Mouse (Mus musculus): ENCODE measurements around the gene Shank2. TPM values are rescaled to one million over a fixed set of nuclear protein-coding genes. Genes with fewer than 3 reads are reported as not detected.

Shank2 gene
- total RNA-seq, 1 experiment from 2014 or later: 11.8 TPM

- no peak for DNase-seq
These were observed 104.8 kb downstream of the Shank2 start for GRCm38 (mm10) chr7:144106352-144107011.

DNA sequence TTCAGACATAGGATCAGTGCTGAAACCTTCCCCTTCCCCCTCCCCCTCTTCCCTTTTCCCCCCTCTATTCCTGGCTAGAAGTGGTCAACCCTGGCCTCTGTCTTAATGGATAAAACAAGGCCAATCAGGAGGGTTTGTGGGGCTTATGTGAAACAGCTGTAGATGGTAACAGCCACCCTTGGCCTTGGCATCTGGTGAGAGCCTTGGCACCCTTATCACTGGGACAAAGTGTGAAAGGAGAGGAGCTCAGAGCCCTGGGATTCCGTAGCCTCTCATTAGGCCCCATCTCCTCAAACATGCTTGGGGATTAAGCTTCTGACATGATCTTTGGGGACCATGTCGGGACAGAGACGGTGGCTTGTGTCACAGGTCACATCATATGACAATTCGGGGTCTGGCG, 106.4 kb downstream of the Shank2 start:
- DNase-seq: no peak

DNA sequence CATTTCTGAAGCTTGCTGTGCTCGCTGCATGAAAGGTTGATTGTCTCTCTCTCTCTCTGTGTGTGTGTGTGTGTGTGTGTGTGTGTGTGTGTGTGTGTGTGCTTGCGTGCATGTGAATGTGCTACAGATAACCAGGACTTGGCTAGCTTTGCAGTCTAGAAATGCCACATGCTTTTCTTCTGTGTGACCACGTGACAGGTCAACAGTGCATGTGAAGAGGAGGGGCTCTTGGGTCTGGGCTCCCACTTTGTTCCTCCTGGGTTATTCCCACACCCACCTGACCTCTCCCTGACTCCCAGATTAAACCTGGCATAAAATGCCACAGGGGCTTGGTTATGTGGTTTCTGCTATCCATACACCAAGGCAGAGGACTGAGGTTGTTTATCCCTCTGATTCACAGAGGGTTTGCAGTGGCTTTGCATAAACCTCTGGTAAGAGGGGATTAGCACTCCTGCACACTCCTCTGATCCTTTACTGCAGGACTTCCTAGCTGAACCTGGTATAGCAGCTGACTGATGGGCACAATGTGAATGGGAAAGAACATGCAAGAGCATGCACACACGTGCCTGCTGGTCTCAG, 109.4 kb downstream of the Shank2 start:
- DNase-seq: no peak

GRCm38 (mm10) chr7:144111981-144112380, 110.3 kb downstream of the Shank2 start:
- DNase-seq: no peak

DNA sequence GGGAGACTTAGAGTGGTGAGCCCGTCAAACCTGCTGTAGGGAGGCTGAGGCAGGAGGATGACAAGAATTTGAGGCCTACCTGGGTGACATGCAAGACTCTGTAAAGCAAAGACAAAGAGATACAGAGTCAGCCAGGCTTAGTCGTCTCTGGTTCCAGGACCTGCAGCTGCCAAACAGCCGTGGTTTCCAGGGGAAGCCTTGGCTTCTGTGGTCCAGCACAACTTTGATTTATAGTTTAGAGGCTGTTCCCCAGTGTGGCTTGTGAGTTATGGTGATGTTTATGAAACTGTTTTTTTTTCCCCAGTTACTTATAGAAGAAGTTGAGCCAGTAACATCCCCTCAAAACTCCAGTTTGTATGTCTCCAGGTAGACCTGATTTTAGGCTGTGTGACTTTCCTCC, 112.5 kb downstream of the Shank2 start:
- no peak for DNase-seq

GRCm38 (mm10) chr7:144119562-144119961, 117.8 kb downstream of the Shank2 start:
- DNase-seq: no peak

- DNase-seq: no peak
These were observed 131.1 kb downstream of the Shank2 start for GRCm38 (mm10) chr7:144132699-144133387.

DNA sequence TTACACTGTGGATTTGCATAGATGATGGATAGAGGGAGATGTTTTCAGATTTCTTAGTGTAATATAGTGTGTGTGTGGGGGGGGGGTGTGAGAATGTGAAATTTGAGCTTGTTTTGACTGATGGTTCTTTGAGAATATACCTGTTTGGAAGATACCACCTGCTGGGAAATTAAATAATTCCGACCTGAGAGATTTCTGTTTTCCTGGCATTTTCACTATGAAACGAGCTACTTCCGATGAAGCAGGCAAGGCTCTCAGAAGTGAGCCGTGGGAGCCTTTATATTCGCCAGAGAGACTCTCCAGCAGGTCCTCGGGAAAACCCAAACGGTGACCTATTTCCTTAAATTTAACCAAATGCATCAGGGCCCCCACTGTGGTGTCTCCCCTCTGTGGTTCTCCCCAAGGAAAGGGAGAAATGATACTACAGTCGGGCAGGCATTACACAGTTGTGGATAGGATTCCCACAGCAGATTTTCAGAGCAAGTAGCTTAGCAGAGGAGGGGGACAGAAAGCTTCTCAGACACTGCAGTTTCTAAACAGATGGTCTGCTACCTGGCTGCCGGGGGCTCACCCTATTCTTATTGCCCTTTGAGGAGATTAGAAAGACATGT, 131.8 kb downstream of the Shank2 start:
- DNase-seq: no peak

DNA sequence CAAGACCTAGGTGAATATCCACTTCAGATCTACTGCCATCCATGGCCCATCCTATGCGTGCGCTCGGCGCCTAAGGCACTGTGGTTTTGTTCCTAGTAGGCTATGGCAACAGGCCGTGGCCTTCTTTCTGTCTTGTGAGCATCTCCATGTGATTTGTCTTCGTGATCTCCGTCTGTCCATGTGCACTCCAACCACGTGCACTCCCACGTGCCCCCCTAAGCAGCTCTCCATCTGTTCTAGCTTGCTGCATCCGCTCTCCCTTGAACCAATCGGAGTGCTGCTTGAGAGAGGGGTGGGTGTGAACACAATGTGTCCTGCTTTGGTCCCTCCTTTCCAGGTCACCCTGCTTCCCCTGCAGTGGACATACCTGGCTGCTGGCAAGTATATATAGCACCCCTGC, 133.0 kb downstream of the Shank2 start:
- DNase-seq: no peak

- DNase-seq: no peak
These were observed 136.1 kb downstream of the Shank2 start for GRCm38 (mm10) chr7:144137827-144138226.

GRCm38 (mm10) chr7:144138476-144138875, 136.7 kb downstream of the Shank2 start:
- no peak for DNase-seq

- peak; percentile 33 for DNase-seq
These were observed 138.0 kb downstream of the Shank2 start for GRCm38 (mm10) chr7:144139691-144140090.

DNA sequence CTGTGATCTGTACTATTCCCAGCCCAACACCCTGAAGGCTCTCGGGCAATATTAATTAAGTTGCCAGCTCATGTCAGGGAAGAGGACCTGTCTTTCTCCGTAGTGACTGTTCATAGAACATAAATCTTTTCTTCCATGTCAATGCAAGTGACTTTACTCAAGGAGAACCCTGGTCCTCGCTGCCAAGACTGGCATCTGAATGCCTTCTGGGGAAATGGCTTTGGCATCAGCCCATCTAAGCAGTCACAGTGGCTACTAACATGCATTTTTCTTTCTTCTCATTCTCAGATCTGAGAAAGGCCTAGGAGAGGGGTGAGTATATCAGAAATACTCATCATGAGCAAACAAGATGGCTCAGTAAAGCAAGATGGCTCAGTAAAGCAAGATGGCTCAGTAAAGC, 138.7 kb downstream of the Shank2 start:
- DNase-seq: peak; percentile 39

- no peak for DNase-seq
These were observed 140.3 kb downstream of the Shank2 start for GRCm38 (mm10) chr7:144142036-144142435.

- DNase-seq: no peak
These were observed 142.2 kb downstream of the Shank2 start for GRCm38 (mm10) chr7:144143941-144144340.

- no peak for DNase-seq
These were observed 146.4 kb downstream of the Shank2 start for GRCm38 (mm10) chr7:144148111-144148510.

GRCm38 (mm10) chr7:144153124-144153523, 151.4 kb downstream of the Shank2 start:
- no peak for DNase-seq

GRCm38 (mm10) chr7:144153682-144154081, 152.0 kb downstream of the Shank2 start:
- no peak for DNase-seq

- DNase-seq: no peak
These were observed 156.2 kb downstream of the Shank2 start for GRCm38 (mm10) chr7:144157936-144158335.

DNA sequence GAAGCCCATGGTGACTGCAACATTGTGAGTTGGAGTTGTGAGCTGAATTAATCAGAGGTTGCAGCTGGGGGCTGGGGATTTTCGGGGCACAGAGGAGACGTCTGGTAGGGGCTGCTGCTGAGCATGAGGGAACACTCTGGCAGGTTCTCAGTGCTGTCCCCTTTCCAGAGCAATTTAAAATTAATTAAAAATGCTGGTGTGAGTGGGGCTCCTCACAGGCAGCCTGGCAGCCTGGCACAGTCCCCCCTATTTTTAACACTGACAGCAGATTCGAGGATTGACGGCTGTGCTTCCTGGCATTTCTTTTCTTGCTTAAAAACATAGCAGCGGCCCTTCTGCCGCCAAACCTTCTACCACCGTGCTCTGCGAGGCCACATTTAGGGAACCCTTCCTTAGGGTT, 157.8 kb downstream of the Shank2 start:
- no peak for DNase-seq

- DNase-seq: no peak
These were observed 158.3 kb downstream of the Shank2 start for GRCm38 (mm10) chr7:144160066-144160465.

DNA sequence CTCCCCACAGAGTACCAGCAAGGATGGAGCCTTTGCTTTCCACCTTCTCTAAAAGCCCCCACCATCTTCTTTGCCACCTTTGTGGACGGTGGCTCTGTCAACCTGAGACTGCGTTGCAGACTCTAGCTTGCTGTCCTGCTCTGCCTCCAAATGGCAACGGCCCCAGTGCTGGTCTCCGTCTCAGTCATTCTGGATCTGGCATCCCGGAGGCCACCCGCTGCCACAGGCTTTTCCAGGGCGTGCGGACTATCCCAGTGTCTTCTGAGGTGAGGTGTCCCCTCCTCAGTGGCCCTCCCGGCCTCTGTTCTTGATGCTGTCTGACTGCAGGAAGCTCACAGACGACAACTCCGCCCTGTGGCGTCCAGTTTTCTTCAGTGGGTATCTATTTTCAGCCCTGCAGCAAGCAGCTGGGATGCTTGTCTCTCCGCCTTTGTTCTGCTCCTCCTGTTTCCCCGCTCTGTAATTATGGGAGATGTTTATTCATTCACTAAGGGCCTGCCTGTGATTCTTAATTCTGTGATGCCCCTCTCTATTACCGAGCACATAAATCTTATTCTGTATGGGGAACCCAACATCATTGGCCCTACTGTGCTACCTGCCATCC, 159.0 kb downstream of the Shank2 start:
- DNase-seq: no peak

DNA sequence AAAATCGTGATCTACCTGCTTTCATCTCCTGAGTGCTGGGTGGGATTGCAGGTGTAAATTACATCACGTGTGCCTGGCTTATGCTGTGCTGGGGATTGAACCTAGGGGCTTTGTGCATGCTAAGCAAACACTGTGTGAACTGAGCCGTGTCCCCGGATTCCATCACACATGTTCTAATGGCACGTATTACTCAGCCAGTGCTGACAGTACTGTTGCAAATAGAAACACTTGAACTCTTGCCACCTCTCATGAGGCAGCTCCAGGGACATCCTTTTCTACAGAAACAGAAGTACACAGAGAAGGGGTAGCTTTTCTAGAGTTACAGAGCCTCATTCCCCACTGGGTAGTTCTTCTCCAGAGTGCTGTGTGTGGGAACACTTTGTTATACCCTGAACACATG, 168.5 kb downstream of the Shank2 start:
- DNase-seq: no peak

Measured in adrenal gland, postnatal 25 days (tissue).